17 mouse cellular contexts compared by ENCODE assay signal in the genomic region with DNA sequence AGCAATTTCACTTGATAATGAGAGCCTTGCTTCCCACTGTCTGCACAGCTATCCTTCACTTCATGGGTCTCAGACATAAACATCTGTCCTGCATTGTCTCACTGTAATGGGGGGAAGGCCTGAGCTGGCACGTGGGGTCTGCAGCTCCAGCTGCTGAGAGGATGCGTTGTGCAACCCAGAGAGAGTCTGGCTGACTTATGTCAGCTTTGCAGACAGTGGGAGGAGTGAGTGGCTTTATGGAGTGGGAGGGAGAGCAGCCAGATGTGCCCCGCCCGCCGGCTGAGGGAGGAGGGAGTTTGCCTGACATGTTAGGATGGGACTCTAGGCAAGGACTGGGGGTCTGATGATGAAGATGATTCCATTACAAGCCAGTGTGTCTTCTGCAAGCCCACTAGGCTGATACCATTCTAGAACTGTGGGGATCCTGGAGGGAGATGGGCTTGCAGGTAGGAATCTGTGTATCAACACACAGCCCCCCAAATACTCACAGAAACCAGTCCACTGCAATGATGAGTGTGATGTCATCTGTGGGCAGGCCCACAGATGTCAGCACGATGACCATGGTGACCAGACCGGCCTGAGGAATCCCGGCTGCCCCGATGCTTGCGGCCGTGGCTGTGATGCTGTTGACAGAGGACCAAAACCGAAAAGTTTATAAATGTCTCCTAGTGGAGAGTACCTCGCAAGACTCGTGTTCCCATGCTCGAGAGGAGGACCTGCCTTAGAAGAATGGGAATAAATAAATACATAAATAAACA.
DNase-seq lines count a peak whose midpoint lies in the region; ATAC-seq and TF ChIP-seq lines count a peak whose summit lies in the region.
"Had no signal": no experiment of that assay in that cellular context is flagged by ENCODE, and none has a peak within 500 bp of the region (broad histone marks: within the 10 kb centered on the region; RNA-seq: fewer than 3 reads in every experiment).

No protein-coding gene starts in this region.

- no peak overlapping the region for H3K4me2 ChIP-seq in heart, embryonic 12.5 days
- H3K4me2 ChIP-seq in midbrain, embryonic 11.5 days: no peak overlapping the region
- no peak overlapping the region for H3K4me2 ChIP-seq in midbrain, postnatal 0 days (ENCODE audit: low read depth, low read length, poor library complexity, severe bottlenecking)
- H3K4me2 ChIP-seq in lung, embryonic 16.5 days (ENCODE audit: low read depth, low read length): no peak overlapping the region
- no peak overlapping the region for H3K4me2 ChIP-seq in stomach, postnatal 0 days (replicated peaks; ENCODE audit: low read depth)
- H3K4me2 ChIP-seq: hindbrain, embryonic 12.5 days; liver, embryonic 13.5 days; midbrain, embryonic 12.5 days had no signal

- peaks cover 42% of the 10 kb centered on the region for H3K36me3 ChIP-seq in heart, embryonic 12.5 days
- H3K36me3 ChIP-seq in midbrain, embryonic 11.5 days (ENCODE audit: control insufficient read depth, insufficient read depth, low read length): peaks cover 2% of the 10 kb centered on the region; the same call in 1 of the 2 replicates
- no peaks in the 10 kb centered on the region for H3K36me3 ChIP-seq in midbrain, postnatal 0 days (ENCODE audit: insufficient read depth, low read length)
- H3K36me3 ChIP-seq in lung, embryonic 16.5 days (ENCODE audit: control insufficient read depth, insufficient read depth, low read length): peaks cover 4% of the 10 kb centered on the region; the same call in 1 of the 2 replicates
- no peaks in the 10 kb centered on the region for H3K36me3 ChIP-seq in stomach, postnatal 0 days (ENCODE audit: control insufficient read depth, insufficient read depth, low read length)
- H3K36me3 ChIP-seq: liver, embryonic 13.5 days had no signal

- no peak overlapping the region for H3K27ac ChIP-seq in heart, embryonic 12.5 days (ENCODE audit: poor library complexity, severe bottlenecking)
- no peak overlapping the region for H3K27ac ChIP-seq in midbrain, embryonic 11.5 days (ENCODE audit: low read depth, low read length)
- no peak overlapping the region for H3K27ac ChIP-seq in midbrain, postnatal 0 days (ENCODE audit: low read depth, low read length)
- peak overlapping the region; percentile 61 for H3K27ac ChIP-seq in lung, embryonic 16.5 days (ENCODE audit: low read length)
- H3K27ac ChIP-seq in stomach, postnatal 0 days (replicated peaks): no peak overlapping the region
- H3K27ac ChIP-seq: hindbrain, embryonic 12.5 days; liver, embryonic 13.5 days; midbrain, embryonic 12.5 days had no signal

- H3K4me1 ChIP-seq in heart, embryonic 12.5 days (replicated peaks): no peaks in the 10 kb centered on the region
- H3K4me1 ChIP-seq in midbrain, embryonic 11.5 days (ENCODE audit: control insufficient read depth, insufficient read depth, low read length): no peaks in the 10 kb centered on the region
- H3K4me1 ChIP-seq in midbrain, postnatal 0 days (ENCODE audit: insufficient read depth, low read length): no peaks in the 10 kb centered on the region
- H3K4me1 ChIP-seq in lung, embryonic 16.5 days (replicated peaks; ENCODE audit: control insufficient read depth, insufficient read depth, low read length): no peaks in the 10 kb centered on the region
- H3K4me1 ChIP-seq in stomach, postnatal 0 days (replicated peaks; ENCODE audit: control insufficient read depth, insufficient read depth): no peaks in the 10 kb centered on the region
- H3K4me1 ChIP-seq: liver, embryonic 13.5 days; midbrain, embryonic 12.5 days had no signal

- 80% methylated on average over 15 of the region's 15 CpGs for WGBS in heart, embryonic 12.5 days
- WGBS in midbrain, embryonic 11.5 days: 94% methylated on average over 15 of the region's 15 CpGs
- 91% methylated on average over 15 of the region's 15 CpGs for WGBS in midbrain, postnatal 0 days
- WGBS in lung, embryonic 16.5 days: 53% methylated on average over 15 of the region's 15 CpGs
- WGBS in stomach, postnatal 0 days: 63% methylated on average over 15 of the region's 15 CpGs

- DNase-seq in heart, adult 11 months: peak; percentile 94
- DNase-seq in midbrain, embryonic 11.5 days (ENCODE audit: low spot score, missing footprints): no peak
- no peak for DNase-seq in midbrain, postnatal 0 days (ENCODE audit: low spot score)
- no peak for DNase-seq in stomach, postnatal 0 days (ENCODE audit: low spot score)
- DNase-seq in retina, embryonic 14.5 days (ENCODE audit: low spot score): no peak
- DNase-seq: adrenal gland, adult 8-10 months; cerebellum, adult 9-10 months; embryo, embryonic 11 days; gastrocnemius, postnatal 36 days; kidney, adult 18-20 months; liver, embryonic 13.5 days; thymus, postnatal 36 days had no signal

- H3K27me3 ChIP-seq in heart, embryonic 12.5 days (replicated peaks): no peaks in the 10 kb centered on the region
- no peaks in the 10 kb centered on the region for H3K27me3 ChIP-seq in midbrain, embryonic 11.5 days (ENCODE audit: control insufficient read depth, insufficient read depth, low read length)
- no peaks in the 10 kb centered on the region for H3K27me3 ChIP-seq in midbrain, postnatal 0 days (ENCODE audit: insufficient read depth, low read length)
- no peaks in the 10 kb centered on the region for H3K27me3 ChIP-seq in lung, embryonic 16.5 days (ENCODE audit: control insufficient read depth, insufficient read depth, low read depth, low read length)
- no peaks in the 10 kb centered on the region for H3K27me3 ChIP-seq in stomach, postnatal 0 days (ENCODE audit: control insufficient read depth, insufficient read depth, low read length)
- H3K27me3 ChIP-seq: hindbrain, embryonic 12.5 days; liver, embryonic 13.5 days; midbrain, embryonic 12.5 days had no signal

- H3K4me3 ChIP-seq in heart, embryonic 12.5 days: no peak overlapping the region
- no peak overlapping the region for H3K4me3 ChIP-seq in midbrain, embryonic 11.5 days (ENCODE audit: low read depth, low read length)
- H3K4me3 ChIP-seq in midbrain, postnatal 0 days (ENCODE audit: low read depth, low read length): no peak overlapping the region
- H3K4me3 ChIP-seq in lung, embryonic 16.5 days (ENCODE audit: low read length): no peak overlapping the region
- H3K4me3 ChIP-seq in stomach, postnatal 0 days (ENCODE audit: low read depth, low read length): no peak overlapping the region
- H3K4me3 ChIP-seq: hindbrain, embryonic 12.5 days; liver, embryonic 13.5 days; midbrain, embryonic 12.5 days had no signal

- no peak overlapping the region for H3K9ac ChIP-seq in heart, embryonic 12.5 days
- H3K9ac ChIP-seq in midbrain, embryonic 11.5 days (ENCODE audit: low read length): no peak overlapping the region
- H3K9ac ChIP-seq in midbrain, postnatal 0 days (replicated peaks; ENCODE audit: low read length, poor library complexity, severe bottlenecking): no peak overlapping the region
- no peak overlapping the region for H3K9ac ChIP-seq in lung, embryonic 16.5 days (ENCODE audit: low read length)
- H3K9ac ChIP-seq in stomach, postnatal 0 days (ENCODE audit: low read length): no peak overlapping the region
- H3K9ac ChIP-seq: hindbrain, embryonic 12.5 days; liver, embryonic 13.5 days; midbrain, embryonic 12.5 days had no signal

- ATAC-seq in heart, embryonic 12.5 days (ENCODE audit: insufficient number of reproducible peaks, low FRiP score): no peak
- 0 out of 2 replicates have a peak, but pooled peaks have one; percentile 9 for ATAC-seq in midbrain, embryonic 11.5 days (ENCODE audit: low FRiP score)
- no peak for ATAC-seq in midbrain, postnatal 0 days (ENCODE audit: low FRiP score)
- peak; percentile 98 for ATAC-seq in lung, embryonic 16.5 days (ENCODE audit: low read depth)
- ATAC-seq in stomach, postnatal 0 days (ENCODE audit: low FRiP score, low TSS enrichment): peak; percentile 78; the same call in 1 of the 2 replicates
- ATAC-seq in megakaryocyte, adult 5-6 weeks (ENCODE audit: poor library complexity, severe bottlenecking): no peak

- no peaks in the 10 kb centered on the region for H3K9me3 ChIP-seq in heart, embryonic 12.5 days (replicated peaks)
- H3K9me3 ChIP-seq in midbrain, embryonic 11.5 days (ENCODE audit: control insufficient read depth, low read length): no peaks in the 10 kb centered on the region
- H3K9me3 ChIP-seq in midbrain, postnatal 0 days (ENCODE audit: low read length): no peaks in the 10 kb centered on the region
- no peaks in the 10 kb centered on the region for H3K9me3 ChIP-seq in lung, embryonic 16.5 days (ENCODE audit: control insufficient read depth, low read length)
- H3K9me3 ChIP-seq in stomach, postnatal 0 days (ENCODE audit: control insufficient read depth, low read length): no peaks in the 10 kb centered on the region
- H3K9me3 ChIP-seq: hindbrain, embryonic 12.5 days; liver, embryonic 13.5 days; midbrain, embryonic 12.5 days had no signal

- no peak for TF ChIP-seq EP300 in stomach, postnatal 0 days (optimal IDR thresholded peaks at IDR 0.05)

- no peak for TF ChIP-seq CTCF in midbrain, postnatal 0 days (IDR thresholded peaks at IDR 0.05)
- TF ChIP-seq CTCF in stomach, postnatal 0 days (IDR thresholded peaks at IDR 0.05; ENCODE audit: low read depth): no peak

Comparison
In these comparisons a context has a peak if more than half of its experiments do, and no peak if none do; other contexts are left out.
1. ATAC-seq: peak in midbrain, embryonic 11.5 days (single experiment), lung, embryonic 16.5 days (single experiment) and stomach, postnatal 0 days (single experiment); none in heart, embryonic 12.5 days (single experiment), midbrain, postnatal 0 days (single experiment) and megakaryocyte, adult 5-6 weeks (single experiment).